Mouse (Mus musculus) liver, adult (tissue): ENCODE data around the gene Arhgef7.

ENCODE experiments used
- GATA4 ChIP-seq: IDR thresholded peaks from 2 replicates; pipeline ENCODE4 v1.6.1; 2014; ENCODE audit warnings: mild to moderate bottlenecking, low read length; ENCODE audit not compliant: insufficient replicate concordance

Gene Arhgef7

DNA sequence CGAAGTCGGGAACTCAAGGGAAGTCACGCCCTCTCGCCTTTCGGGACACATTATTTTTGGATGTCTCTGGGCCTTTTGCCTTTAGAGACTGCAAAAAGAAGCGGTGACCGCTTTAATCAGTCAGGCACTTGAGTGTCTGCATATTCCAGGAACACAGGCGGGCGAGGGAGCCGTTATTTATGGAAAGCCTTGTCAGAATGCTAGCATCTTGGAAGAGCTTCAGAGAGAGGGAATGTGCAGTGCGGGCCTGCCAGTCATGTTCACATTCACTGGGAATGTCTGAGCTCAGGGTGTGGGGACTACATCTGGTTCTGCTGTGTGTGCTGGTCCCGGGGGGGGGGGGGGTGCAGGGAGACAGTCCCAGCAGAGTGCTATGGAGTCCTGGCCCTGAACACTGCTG lies 21.7 kb upstream of the Arhgef7 start:
- no peak for TF ChIP-seq GATA4

DNA sequence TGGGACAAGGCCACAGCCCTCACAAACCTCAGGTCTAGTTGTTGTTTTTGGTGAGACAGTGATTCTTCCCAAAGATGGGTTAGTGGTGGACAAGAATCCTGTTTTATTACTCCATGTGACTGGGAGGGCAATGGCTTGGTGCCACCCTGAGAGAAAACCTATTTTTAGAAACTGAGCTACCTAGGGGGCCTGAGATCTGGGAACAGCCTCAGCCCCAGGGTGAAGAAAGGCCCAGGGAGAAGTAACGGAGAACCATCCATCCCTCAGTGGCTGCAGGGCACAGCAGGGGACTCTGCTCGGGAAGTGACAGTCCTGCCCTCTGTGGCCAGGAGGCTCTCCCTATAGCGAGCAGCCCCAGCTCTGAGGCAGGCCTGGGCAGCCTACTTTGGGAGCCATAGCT lies 19.8 kb upstream of the Arhgef7 start:
- TF ChIP-seq GATA4: no peak

GRCm38 (mm10) chr8:11708815-11709214 lies 18.7 kb upstream of the Arhgef7 start:
- TF ChIP-seq GATA4: no peak

DNA sequence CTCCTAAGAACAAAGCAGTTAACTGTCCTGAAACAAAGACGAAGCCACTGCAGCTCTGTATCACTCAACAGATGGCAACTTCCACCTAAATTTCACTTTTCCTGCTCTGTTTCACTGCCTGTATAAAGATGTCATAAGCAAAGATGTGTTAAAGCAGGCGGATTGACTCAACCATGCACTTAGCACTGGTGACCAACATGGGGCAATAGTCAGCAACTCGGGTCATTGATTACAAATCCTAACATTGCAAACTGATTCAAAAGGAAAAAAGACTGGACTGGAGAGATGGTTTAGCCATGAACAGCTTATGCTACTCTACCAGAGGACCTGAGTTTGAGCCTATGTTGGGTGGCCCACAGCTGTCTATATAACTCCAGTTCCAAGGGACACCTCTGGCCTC lies 18.0 kb upstream of the Arhgef7 start:
- no peak for TF ChIP-seq GATA4

- TF ChIP-seq GATA4: no peak
Observed at GRCm38 (mm10) chr8:11710415-11710814, 17.1 kb upstream of the Arhgef7 start.

DNA sequence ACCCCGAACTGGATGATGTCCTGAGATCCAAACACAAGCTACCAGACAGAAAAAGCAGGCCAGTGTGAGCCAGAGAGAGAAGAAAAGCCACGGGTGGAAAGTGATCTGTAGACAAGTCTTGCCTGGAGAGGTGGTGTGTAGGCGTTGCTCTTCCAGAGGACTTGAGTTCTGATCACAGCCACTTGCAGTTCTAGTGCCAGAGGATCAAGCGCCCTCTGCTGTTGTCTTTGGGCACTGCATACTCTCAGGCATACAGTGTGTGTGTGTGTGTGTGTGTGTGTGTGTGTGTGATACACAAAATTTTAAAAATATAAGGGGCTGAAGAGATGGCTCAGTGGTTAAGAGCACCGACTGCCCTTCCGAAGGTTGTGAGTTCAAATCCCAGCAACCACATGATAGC lies 15.3 kb upstream of the Arhgef7 start:
- TF ChIP-seq GATA4: no peak

DNA sequence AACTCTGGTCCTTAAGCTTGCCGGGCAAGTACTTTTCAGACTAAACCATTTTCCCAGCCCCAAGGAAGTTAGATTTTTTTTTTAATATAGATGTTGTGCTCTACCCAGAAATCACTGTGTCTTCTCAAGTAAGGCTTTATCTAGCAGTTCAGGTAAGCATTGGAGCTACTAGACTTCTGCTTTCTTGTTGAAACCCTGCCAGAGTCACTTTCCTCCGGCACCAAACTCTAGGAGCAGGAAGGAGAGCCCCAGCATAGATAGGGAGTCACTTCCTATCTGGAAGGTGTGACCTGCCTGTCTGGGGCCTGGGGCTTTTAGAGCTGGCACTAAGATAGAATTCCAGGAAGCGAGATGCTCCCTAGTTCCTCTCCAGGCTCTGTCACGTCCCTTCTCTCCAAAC lies 10.3 kb upstream of the Arhgef7 start:
- TF ChIP-seq GATA4: no peak

DNA sequence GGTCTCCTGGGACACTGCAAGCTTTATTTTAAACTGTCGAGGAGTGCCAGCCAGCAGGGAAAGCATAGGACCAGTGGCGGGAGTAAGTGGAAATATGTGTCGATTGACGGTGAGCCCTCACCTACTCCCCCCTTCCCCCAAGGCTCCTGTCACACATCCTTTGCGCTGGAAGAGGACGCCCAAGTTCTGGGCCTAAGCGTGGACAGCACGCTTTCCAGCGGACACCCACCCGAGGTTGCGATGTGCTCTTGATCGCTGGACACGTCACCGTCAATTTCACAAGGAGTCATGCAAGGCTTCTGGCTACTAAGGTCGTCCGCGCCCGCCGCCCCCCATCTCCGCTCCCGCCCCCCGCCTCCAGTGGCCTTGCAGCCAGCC lies 259 bp upstream of the Arhgef7 start:
- no peak for TF ChIP-seq GATA4

DNA sequence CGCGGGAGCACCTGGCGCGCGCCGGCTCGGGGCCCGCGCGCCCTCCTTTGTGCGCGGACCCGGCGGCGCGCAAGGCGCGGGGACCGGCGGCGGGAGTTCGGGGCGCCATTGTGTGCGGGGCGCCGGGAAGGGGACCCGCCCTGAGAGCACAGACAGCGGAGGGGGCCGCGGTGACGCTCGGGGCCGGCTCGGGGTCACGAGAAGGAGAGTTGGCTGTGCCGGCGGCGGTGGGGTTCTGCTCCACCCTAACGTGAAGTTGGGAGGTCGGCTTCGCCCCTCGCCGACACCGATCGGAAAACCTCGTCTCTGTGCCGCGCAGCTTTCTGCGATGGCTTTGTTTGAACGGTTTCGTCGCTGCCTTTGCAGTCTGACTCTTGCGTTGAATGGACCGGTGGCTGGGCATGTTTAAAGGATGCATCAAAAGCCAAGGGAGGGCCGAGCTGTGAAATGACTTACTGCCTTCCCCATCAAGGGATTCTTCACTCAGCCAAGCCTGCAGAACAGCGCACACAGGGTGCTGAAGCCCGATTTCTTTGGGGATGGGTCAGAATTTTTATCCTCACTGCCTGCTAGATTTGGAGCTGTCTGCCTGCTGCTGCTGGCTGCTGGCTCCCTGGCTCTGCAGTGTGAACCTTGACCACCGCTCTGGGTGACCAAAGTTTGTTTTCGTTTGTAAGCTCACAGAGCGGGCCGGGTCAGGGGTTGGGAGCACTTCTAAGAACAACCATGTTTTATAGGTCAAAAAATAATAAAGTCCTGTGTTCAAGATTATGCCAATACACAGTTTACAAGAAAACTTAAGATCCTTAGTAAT lies 1.2 kb downstream of the Arhgef7 start:
- no peak for TF ChIP-seq GATA4

DNA sequence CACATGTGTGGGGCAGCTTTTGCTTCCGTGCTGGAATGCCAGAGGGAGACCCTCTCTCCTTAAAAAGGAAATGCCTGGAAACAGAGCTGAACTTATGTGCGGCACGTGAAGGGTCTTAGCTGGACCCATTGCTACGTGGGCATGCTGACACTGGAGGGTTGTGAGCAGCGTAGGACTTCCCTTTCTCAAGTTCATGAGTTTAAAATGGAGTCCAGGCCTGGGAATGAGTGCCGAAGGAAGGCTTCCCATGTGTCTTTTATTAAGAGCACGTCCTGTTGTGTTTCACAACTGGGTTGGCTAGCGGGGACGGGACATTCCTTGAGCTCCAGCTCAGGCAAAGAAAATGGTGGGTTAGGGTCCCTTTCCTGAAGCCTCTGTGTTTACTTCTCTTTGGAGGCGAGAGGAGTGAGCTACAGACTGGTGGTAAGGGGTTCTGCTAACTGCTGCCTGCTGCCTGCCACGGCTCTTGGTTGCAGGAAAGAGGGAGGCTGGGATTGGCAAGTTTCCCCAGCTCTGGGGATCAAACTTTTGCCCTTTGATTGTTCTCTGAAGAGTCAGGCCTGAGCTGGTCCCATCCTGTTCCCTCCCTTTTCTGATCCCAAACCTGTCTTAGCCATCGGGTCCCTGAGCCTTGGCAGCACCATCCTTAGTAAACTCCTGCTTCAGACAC lies 2.9 kb downstream of the Arhgef7 start:
- TF ChIP-seq GATA4: no peak

DNA sequence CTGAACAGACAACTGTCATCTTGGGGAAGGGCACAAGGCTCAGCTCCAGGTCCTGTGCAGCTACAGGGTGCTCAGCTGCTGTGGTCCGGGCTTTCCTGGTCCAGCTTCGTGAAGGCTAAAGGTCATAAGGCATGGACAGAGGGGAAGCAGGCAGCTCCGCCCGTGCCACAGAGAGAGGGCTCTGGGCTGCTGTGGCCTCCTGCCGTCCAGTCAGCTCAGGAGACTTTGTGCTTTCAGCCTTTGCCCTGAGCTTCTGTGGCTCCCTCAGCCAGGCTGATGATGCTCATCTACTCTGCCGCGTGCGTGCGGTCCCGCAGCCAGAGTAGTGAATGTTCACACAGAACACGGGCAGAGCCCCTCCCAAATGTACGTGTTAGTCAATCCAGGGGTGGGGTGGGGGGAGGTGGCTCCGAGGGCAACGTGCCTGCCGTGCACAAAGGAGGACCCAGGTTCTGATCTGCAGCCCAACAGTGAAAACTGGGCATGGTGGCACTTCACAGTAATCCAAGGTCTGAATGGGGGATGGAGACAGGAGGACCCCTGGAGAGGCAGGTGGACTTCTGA lies 8.2 kb downstream of the Arhgef7 start:
- TF ChIP-seq GATA4: no peak

GRCm38 (mm10) chr8:11737096-11737495 lies 9.6 kb downstream of the Arhgef7 start:
- no peak for TF ChIP-seq GATA4

DNA sequence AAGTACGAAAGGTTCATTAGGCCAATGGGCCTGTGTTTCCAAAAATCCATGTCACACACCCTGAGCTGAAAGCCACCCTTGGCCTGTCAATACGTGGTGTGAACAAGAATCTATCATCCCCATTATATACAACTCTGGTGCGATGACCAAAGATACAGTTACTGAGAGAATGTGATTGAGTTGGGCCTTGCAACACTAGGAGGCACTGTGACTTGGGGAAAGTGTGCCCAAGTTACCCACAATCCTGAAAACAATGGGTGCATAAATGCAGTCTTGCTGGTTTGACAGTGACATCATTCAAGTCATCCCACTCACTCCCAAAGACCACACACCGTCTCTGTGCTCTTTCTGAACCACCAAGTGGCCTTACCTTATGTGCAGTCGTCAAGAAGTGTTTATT lies 11.6 kb downstream of the Arhgef7 start:
- TF ChIP-seq GATA4: no peak

GRCm38 (mm10) chr8:11740857-11741256 lies 13.3 kb downstream of the Arhgef7 start:
- TF ChIP-seq GATA4: no peak

DNA sequence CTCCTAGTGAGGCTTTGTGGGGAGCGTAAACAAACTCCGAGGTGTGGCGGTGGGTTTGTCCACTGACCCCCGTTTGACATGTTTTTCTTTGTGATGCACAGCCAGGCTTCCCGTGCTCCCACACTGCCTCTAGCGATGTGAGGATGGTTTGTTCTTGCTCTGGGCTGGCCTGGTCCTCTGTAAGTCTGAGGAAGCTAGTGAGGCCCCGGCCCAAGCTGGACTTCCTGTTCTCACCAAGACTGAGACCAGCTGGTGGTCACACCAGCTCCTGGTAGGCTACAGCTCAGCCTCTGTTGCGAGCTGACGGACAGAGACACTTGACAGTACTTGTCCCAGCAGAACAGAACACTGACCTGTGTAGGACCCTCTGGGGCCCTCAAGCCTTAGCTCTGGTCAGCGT lies 16.1 kb downstream of the Arhgef7 start:
- TF ChIP-seq GATA4: no peak

DNA sequence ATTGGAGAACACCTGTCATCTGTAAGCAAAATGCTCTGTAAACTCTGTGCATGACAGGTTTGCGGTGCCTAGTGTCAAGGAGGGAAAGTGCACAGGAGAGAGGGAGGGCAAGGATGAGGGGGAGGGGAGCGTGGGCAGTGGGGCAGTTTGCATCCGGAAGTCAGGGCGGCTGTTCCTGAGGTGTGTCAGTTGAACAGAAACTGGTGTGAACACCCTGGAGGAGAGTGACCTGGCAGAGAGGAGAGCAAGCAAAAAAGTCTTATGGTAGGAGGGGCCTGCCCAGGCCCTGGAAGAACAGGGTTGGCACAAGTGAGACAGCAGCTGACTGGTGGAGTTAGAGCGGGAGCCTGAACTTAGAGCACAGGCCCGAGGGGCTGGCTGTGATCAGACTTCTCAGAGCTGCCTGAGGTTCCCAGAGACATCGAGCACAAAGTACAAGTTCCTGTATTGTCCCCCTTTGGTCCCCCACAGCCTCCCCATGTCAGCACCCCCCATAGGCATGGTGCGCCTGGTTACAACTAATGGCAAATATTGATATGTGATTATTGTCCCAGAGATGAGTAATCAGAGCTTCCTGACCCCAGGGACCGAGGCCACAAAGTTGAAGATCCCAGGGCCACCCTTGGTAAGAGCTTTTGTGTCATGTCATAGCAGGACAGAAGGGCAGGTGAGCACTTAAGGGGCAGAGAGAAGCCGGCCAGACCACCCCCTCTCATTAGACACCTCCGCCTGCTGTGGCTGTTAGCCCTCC lies 19.5 kb downstream of the Arhgef7 start:
- TF ChIP-seq GATA4: no peak
